Mouse (Mus musculus): ENCODE results near the gene Atl3. TPM values are rescaled to one million over a fixed set of nuclear protein-coding genes. Genes with fewer than 3 reads are reported as not detected.

Gene Atl3
- polyA plus RNA-seq, 1 experiment = 0.11 TPM

GRCm38 (mm10) chr19:7583101-7583500 lies 89.3 kb downstream of the Atl3 start:
- peaks cover 97% of the 10 kb centered on the region for H3K36me3 ChIP-seq (ENCODE audit: control insufficient read depth)

GRCm38 (mm10) chr19:7583599-7583998 lies 89.8 kb downstream of the Atl3 start:
- Histone ChIP-seq H3K4me1 (ENCODE audit: control insufficient read depth) (no peaks in the 10 kb centered on the region), H3K4me3 (replicated peaks) (no peak overlapping the region), H3K9me3 (ENCODE audit: control insufficient read depth, low read length) (no peaks in the 10 kb centered on the region), H3K36me3 (ENCODE audit: control insufficient read depth) (peaks cover 97% of the 10 kb centered on the region), H3K27me3 (ENCODE audit: control insufficient read depth) (no peaks in the 10 kb centered on the region)
- TF ChIP-seq GATA1 (IDR thresholded peaks at IDR 0.05; ENCODE audit: low read length) (no peak), TAL1 (IDR thresholded peaks at IDR 0.05; ENCODE audit: low read length) (no peak)

More at GRCm38 (mm10) chr19:7583101-7583500, 89.3 kb downstream of the Atl3 start:
- no peak for TF ChIP-seq GATA1 (IDR thresholded peaks at IDR 0.05; ENCODE audit: low read length)
- TF ChIP-seq TAL1 (IDR thresholded peaks at IDR 0.05; ENCODE audit: low read length) = no peak
- H3K4me3 ChIP-seq (replicated peaks) = no peak overlapping the region
- H3K27me3 ChIP-seq (ENCODE audit: control insufficient read depth) = no peaks in the 10 kb centered on the region
- H3K9me3 ChIP-seq (ENCODE audit: control insufficient read depth, low read length) = no peaks in the 10 kb centered on the region
- no peaks in the 10 kb centered on the region for H3K4me1 ChIP-seq (ENCODE audit: control insufficient read depth)

- no peak for TF ChIP-seq GATA1 (IDR thresholded peaks at IDR 0.05; ENCODE audit: low read length)
- no peak for TF ChIP-seq TAL1 (IDR thresholded peaks at IDR 0.05; ENCODE audit: low read length)
- no peaks in the 10 kb centered on the region for H3K4me1 ChIP-seq (ENCODE audit: control insufficient read depth)
- H3K36me3 ChIP-seq (ENCODE audit: control insufficient read depth) = peaks cover 84% of the 10 kb centered on the region
- H3K9me3 ChIP-seq (ENCODE audit: control insufficient read depth, low read length) = no peaks in the 10 kb centered on the region
- no peaks in the 10 kb centered on the region for H3K27me3 ChIP-seq (ENCODE audit: control insufficient read depth)
- no peak overlapping the region for H3K4me3 ChIP-seq (replicated peaks)
These were observed 91.4 kb downstream of the Atl3 start for GRCm38 (mm10) chr19:7585279-7585678.

GRCm38 (mm10) chr19:7585764-7586163 lies 91.9 kb downstream of the Atl3 start:
- Histone ChIP-seq H3K9me3 (ENCODE audit: control insufficient read depth, low read length) (no peaks in the 10 kb centered on the region), H3K27me3 (ENCODE audit: control insufficient read depth) (no peaks in the 10 kb centered on the region), H3K4me3 (replicated peaks) (no peak overlapping the region), H3K4me1 (ENCODE audit: control insufficient read depth) (no peaks in the 10 kb centered on the region), H3K36me3 (ENCODE audit: control insufficient read depth) (peaks cover 79% of the 10 kb centered on the region)
- TF ChIP-seq TAL1 (IDR thresholded peaks at IDR 0.05; ENCODE audit: low read length) (no peak), GATA1 (IDR thresholded peaks at IDR 0.05; ENCODE audit: low read length) (no peak)

Other genes starting within 250 kb of the Atl3 start
- gene Rcor2, start 226.7 kb upstream of the Atl3 start, polyA plus RNA-seq (2012) = 0.14 and 0.20 TPM in 2 replicates
- gene Mark2, start 152.2 kb upstream of the Atl3 start, polyA plus RNA-seq (2012) = 17.9 and 19.4 TPM in 2 replicates
- 0.66 and 1.5 TPM in 2 replicates for gene Spindoc, start 111.0 kb upstream of the Atl3 start, polyA plus RNA-seq (2012)
- gene 2700081O15Rik, start 76.4 kb upstream of the Atl3 start, polyA plus RNA-seq (2012) = 1.8 and 3.5 TPM in 2 replicates
- gene Rtn3, start 10.8 kb upstream of the Atl3 start, polyA plus RNA-seq (2012) = 3.8 and 4.2 TPM in 2 replicates
- 5.9 and 6.6 TPM in 2 replicates for gene Pla2g16, start 63.4 kb downstream of the Atl3 start, polyA plus RNA-seq (2012)
- not detected in 2 replicates for gene Lgals12, start 113.2 kb downstream of the Atl3 start, polyA plus RNA-seq (2012)
- gene Hrasls5, start 118.5 kb downstream of the Atl3 start, polyA plus RNA-seq (2012) = not detected in 2 replicates
- not detected in 2 replicates for gene Slc22a19, start 217.3 kb downstream of the Atl3 start, polyA plus RNA-seq (2012)

Data from erythroblast, embryonic 14.5 days (primary cell).